Mouse (Mus musculus) heart, adult 2 months (tissue): ENCODE results near the gene Gm48551.
A peak's percentile ranks its signal among the peaks of the same experiment; 100 is the strongest.

Source experiments
- CTCF ChIP-seq: fragments of 200-600 bp; IDR thresholded peaks from 2 replicates; pipeline ENCODE4 v1.8.1; 2022; ENCODE audit warnings: antibody characterized with exemption, mild to moderate bottlenecking, moderate library complexity
- EP300 ChIP-seq: fragments of 200-500 bp; IDR thresholded peaks from 2 replicates; pipeline ENCODE4 v1.6.1; 2011; ENCODE audit warnings: low read depth, low read length, control low read depth; ENCODE audit not compliant: insufficient read depth
- POLR2A ChIP-seq: fragments of 200-500 bp; IDR thresholded peaks from 2 replicates; pipeline ENCODE4 v1.6.1; 2011; ENCODE audit warnings: mild to moderate bottlenecking, low read depth, low read length, control low read depth; ENCODE audit not compliant: insufficient read depth

DNA sequence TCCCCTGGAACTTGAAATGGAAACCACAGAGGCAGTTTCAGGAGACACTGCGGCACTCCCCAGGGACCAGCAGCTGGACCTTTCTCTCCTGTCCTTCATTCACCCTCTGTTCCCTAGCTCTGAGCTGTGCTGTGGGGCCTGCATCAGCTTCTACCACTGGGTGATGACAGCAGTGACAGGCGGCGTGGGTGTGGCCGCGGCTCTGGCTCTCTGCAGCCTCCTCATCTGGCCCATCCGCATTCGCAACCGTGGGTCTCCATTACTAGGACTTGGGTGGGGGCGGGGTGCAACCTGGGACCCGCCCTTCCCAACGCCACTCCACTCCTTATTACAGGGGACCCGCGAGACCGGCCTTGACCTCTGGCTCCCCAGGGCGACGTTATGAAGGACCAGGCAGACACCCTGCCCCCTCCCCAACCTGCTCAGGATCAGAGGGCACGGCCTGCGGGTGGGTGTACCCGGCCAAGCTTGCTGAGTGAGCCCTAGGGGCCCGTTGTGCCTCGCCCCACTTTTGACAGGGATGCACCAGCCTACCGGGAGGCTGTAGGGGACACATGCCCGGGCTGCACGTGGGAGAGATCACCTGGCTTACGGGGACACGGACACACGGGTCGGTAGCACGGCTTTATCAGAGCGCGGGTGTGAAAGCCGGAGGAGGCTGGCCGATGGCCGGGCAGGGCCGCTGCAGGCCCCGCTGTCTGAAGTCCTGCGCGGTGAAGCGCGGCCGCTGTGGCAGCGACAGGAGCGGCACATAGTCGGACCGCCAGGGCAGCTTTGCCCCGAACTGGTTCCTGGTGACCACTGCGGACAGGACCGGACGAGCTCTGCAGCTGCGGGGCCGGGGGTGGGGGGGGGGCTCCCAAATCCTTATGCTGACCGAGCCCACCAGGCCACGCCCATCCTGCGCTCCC lies 20.6 kb upstream of the Gm48551 start:
- TF ChIP-seq EP300 (0 out of 2 replicates have a peak, but pooled peaks have one; percentile 15), CTCF (no peak), POLR2A (no peak)
